ENCODE assay signal across 29 mouse cellular contexts in genomic region chr16:95666288-95666687, GRCm38 (mm10). TPM values are rescaled to one million over a fixed set of nuclear protein-coding genes. Genes with fewer than 3 reads are reported as not detected.
DNase-seq lines count a peak whose midpoint lies in the region; ATAC-seq lines count a peak whose summit lies in the region.
"Had no signal": no experiment of that assay in that cellular context is flagged by ENCODE, and none has a peak within 500 bp of the region (broad histone marks: within the 10 kb centered on the region; RNA-seq: fewer than 3 reads in every experiment).

No protein-coding gene starts in this region.

- no peak for DNase-seq in frontal cortex, postnatal 25 days (ENCODE audit: low spot score in 2 of 2)
- no peak for DNase-seq in heart, embryonic 10.5 days (ENCODE audit: low spot score)
- no peak for DNase-seq in heart, postnatal 25 days (ENCODE audit: low spot score)
- DNase-seq in right cerebral cortex, adult 18-20 months: peak; percentile 46
- DNase-seq in right cerebral cortex, postnatal 4 days: no peak
- peak; percentile 73 for DNase-seq in brain, adult 2 months (ENCODE audit: low read depth, low spot score)
- DNase-seq in adrenal gland, adult 18-20 months (ENCODE audit: low spot score in 2 of 2): no peak
- DNase-seq: adrenal gland, adult 2 months; adrenal gland, postnatal 10 days; adrenal gland, postnatal 25 days; B cell, adult 2 months; cerebellum, adult 11-12 months; cerebellum, adult 2 months; cerebellum, adult 9-10 months; cerebellum, postnatal 10 days; cerebellum, postnatal 25 days had no signal

- intact Hi-C loops in heart, postnatal 25 days (cut with DNase I): no loop called here

- WGBS in heart, embryonic 10.5 days: 40% methylated on average over 10 of the region's 10 CpGs

- no peaks in the 10 kb centered on the region for H3K9me3 ChIP-seq in heart, embryonic 10.5 days
- H3K9me3 ChIP-seq: embryonic facial prominence, embryonic 13.5 days; embryonic facial prominence, embryonic 15.5 days; forebrain, embryonic 10.5 days; forebrain, embryonic 12.5 days; G1E had no signal

- ATAC-seq in frontal cortex, adult (ENCODE audit: low TSS enrichment): peak; percentile 56
- ATAC-seq: activated CD4-positive, CD25-positive, alpha-beta regulatory T cell, adult 4 months; CD4-positive, CD25-positive, alpha-beta regulatory T cell, adult 4 months; forebrain, embryonic 14.5 days; forebrain, embryonic 16.5 days; Patski had no signal

- H3K4me1 ChIP-seq in heart, embryonic 10.5 days: peaks cover 52% of the 10 kb centered on the region

- H3K4me3 ChIP-seq in heart, embryonic 10.5 days: no peak overlapping the region
- H3K4me3 ChIP-seq: embryonic facial prominence, embryonic 13.5 days; embryonic facial prominence, embryonic 15.5 days; erythroblast, embryonic 14.5 days; forebrain, embryonic 10.5 days; forebrain, embryonic 12.5 days had no signal

- no peaks in the 10 kb centered on the region for H3K36me3 ChIP-seq in heart, embryonic 10.5 days
- H3K36me3 ChIP-seq: embryonic facial prominence, embryonic 13.5 days; embryonic facial prominence, embryonic 15.5 days; forebrain, embryonic 10.5 days; forebrain, embryonic 12.5 days; G1E had no signal

- no peaks in the 10 kb centered on the region for H3K27me3 ChIP-seq in heart, embryonic 10.5 days (ENCODE audit: insufficient read depth, poor library complexity, severe bottlenecking)
- H3K27me3 ChIP-seq: CH12.LX; embryonic facial prominence, embryonic 13.5 days; embryonic facial prominence, embryonic 15.5 days; Patski had no signal

- H3K27ac ChIP-seq in heart, embryonic 10.5 days: 0 out of 2 replicates have a peak overlapping the region, but pooled peaks have one; percentile 49
- H3K27ac ChIP-seq: embryonic facial prominence, embryonic 13.5 days; embryonic facial prominence, embryonic 15.5 days; forebrain, embryonic 12.5 days had no signal

RNA-seq across cellular contexts. Expression of gene Ets2, which starts 35.6 kb away (rescaled TPM):
- polyA plus RNA-seq in heart, embryonic 10.5 days (2016; fragmentation: Nextera tagmentation; extraction: Ambion mirVana): 38.5 and 41.0 TPM in 2 replicates
- 10 to 100 TPM; 84.1 to 91.6 TPM for total RNA-seq in heart, postnatal 25 days (2021)
- 10 to 100 TPM; 46.4 to 46.6 TPM for total RNA-seq in adrenal gland, adult 18-20 months (2021)

Comparison
In these comparisons a context has a peak if more than half of its experiments do, and no peak if none do; other contexts are left out.
1. DNase-seq: peak in right cerebral cortex, adult 18-20 months (single experiment) and brain, adult 2 months (single experiment); none in frontal cortex, postnatal 25 days (0 of 2), heart, embryonic 10.5 days (single experiment), heart, postnatal 25 days (single experiment), right cerebral cortex, postnatal 4 days (single experiment) and adrenal gland, adult 18-20 months (0 of 2).